18 mouse cellular contexts compared by ENCODE assay signal in genomic region chr19:33282985-33283384, GRCm38 (mm10).
DNase-seq lines count a peak whose midpoint lies in the region; ATAC-seq and TF ChIP-seq lines count a peak whose summit lies in the region.
"Had no signal": no experiment of that assay in that cellular context is flagged by ENCODE, and none has a peak within 500 bp of the region (broad histone marks: within the 10 kb centered on the region; RNA-seq: fewer than 3 reads in every experiment).

No protein-coding gene starts in this region.

- H3K27ac ChIP-seq in heart, adult 2 months, result no peak overlapping the region
- no peak overlapping the region for H3K27ac ChIP-seq in liver, postnatal 0 days (ENCODE audit: low read depth)
- H3K27ac ChIP-seq: embryonic facial prominence, embryonic 12.5 days; heart, embryonic 15.5 days; hindbrain, embryonic 12.5 days; intestine, embryonic 15.5 days; neural tube, embryonic 12.5 days had no signal

- no peak for DNase-seq in heart, adult 2 months
- no peak for DNase-seq in heart, postnatal 10 days
- no peak for DNase-seq in liver, postnatal 0 days
- DNase-seq in liver (no peak), A20 (ENCODE audit: low read depth, low spot score) (peak; percentile 9), ZHBTc4 (ENCODE audit: low read depth, low spot score) (peak; percentile 3)
- DNase-seq in right cerebral cortex, adult 18-20 months, result no peak
- DNase-seq: adrenal gland, postnatal 25 days; cerebellum, adult 18-20 months; forebrain, postnatal 0 days; heart, adult 18-20 months; lung, adult 2 months had no signal

- no peaks in the 10 kb centered on the region for H3K27me3 ChIP-seq in heart, adult 2 months (ENCODE audit: control insufficient read depth, insufficient read depth, low read length)
- H3K27me3 ChIP-seq in liver, postnatal 0 days (ENCODE audit: insufficient read depth, low read length), result no peaks in the 10 kb centered on the region
- H3K27me3 ChIP-seq: embryonic facial prominence, embryonic 12.5 days; heart, embryonic 15.5 days; hindbrain, embryonic 12.5 days; intestine, embryonic 15.5 days; neural tube, embryonic 12.5 days had no signal

- TF ChIP-seq CTCF in heart, adult 2 months (IDR thresholded peaks at IDR 0.05), result peak; percentile 20; the same call in 1 of the 2 replicates
- TF ChIP-seq CTCF in liver, postnatal 0 days (IDR thresholded peaks at IDR 0.05; ENCODE audit: low read depth), result peak; percentile 22

- H3K36me3 ChIP-seq in heart, adult 2 months (ENCODE audit: control insufficient read depth, insufficient read depth, low read length), result no peaks in the 10 kb centered on the region
- H3K36me3 ChIP-seq in liver, postnatal 0 days (replicated peaks; ENCODE audit: insufficient read depth, low read length), result no peaks in the 10 kb centered on the region
- H3K36me3 ChIP-seq: embryonic facial prominence, embryonic 12.5 days; heart, embryonic 15.5 days; hindbrain, embryonic 12.5 days; intestine, embryonic 15.5 days; neural tube, embryonic 12.5 days had no signal

- H3K79me2 ChIP-seq in heart, adult 2 months (replicated peaks; ENCODE audit: control insufficient read depth, insufficient read depth, low read length), result no peaks in the 10 kb centered on the region

- H3K4me1 ChIP-seq in heart, adult 2 months (ENCODE audit: control insufficient read depth, insufficient read depth, low read length), result no peaks in the 10 kb centered on the region
- no peaks in the 10 kb centered on the region for H3K4me1 ChIP-seq in liver, postnatal 0 days (ENCODE audit: insufficient read depth)
- H3K4me1 ChIP-seq: embryonic facial prominence, embryonic 12.5 days; heart, embryonic 15.5 days; hindbrain, embryonic 12.5 days; intestine, embryonic 15.5 days; neural tube, embryonic 12.5 days had no signal

- H3K4me3 ChIP-seq in heart, adult 2 months, result no peak overlapping the region
- H3K4me3 ChIP-seq in liver, postnatal 0 days (ENCODE audit: low read depth, low read length), result no peak overlapping the region
- H3K4me3 ChIP-seq: embryonic facial prominence, embryonic 12.5 days; heart, embryonic 15.5 days; hindbrain, embryonic 12.5 days; intestine, embryonic 15.5 days; neural tube, embryonic 12.5 days had no signal

- intact Hi-C loops in heart, adult 2 months (cut with DNase I), result no loop called here
- intact Hi-C loops in heart, postnatal 10 days (cut with DNase I), result no loop called here

- no peak for ATAC-seq in liver, postnatal 0 days
- ATAC-seq in erythroblast, adult 5-6 weeks (replicated peaks; ENCODE audit: low FRiP score, poor library complexity, severe bottlenecking), result no peak
- ATAC-seq: forebrain, postnatal 0 days; intestine, embryonic 15.5 days had no signal

- no peak overlapping the region for H3K9ac ChIP-seq in heart, adult 2 months (ENCODE audit: low read depth, low read length)
- H3K9ac ChIP-seq in liver, postnatal 0 days (replicated peaks), result no peak overlapping the region
- H3K9ac ChIP-seq: embryonic facial prominence, embryonic 12.5 days; forebrain, postnatal 0 days; heart, embryonic 15.5 days; hindbrain, embryonic 12.5 days; intestine, embryonic 15.5 days; neural tube, embryonic 12.5 days had no signal

- no peak for TF ChIP-seq EP300 in heart, adult 2 months (IDR thresholded peaks at IDR 0.05; ENCODE audit: insufficient read depth, low read depth, low read length)
- no peak for TF ChIP-seq EP300 in liver, postnatal 0 days (IDR thresholded peaks at IDR 0.05; ENCODE audit: low read depth)

- TF ChIP-seq POLR2A in heart, adult 2 months (IDR thresholded peaks at IDR 0.05; ENCODE audit: insufficient read depth, low read depth, low read length), result no peak

- H3K9me3 ChIP-seq in liver, postnatal 0 days (ENCODE audit: low read length), result no peaks in the 10 kb centered on the region
- H3K9me3 ChIP-seq: embryonic facial prominence, embryonic 12.5 days; heart, embryonic 15.5 days; hindbrain, embryonic 12.5 days; intestine, embryonic 15.5 days; neural tube, embryonic 12.5 days had no signal

- H3K4me2 ChIP-seq in liver, postnatal 0 days (ENCODE audit: low read depth, low read length), result no peak overlapping the region
- H3K4me2 ChIP-seq: embryonic facial prominence, embryonic 12.5 days; heart, embryonic 15.5 days; hindbrain, embryonic 12.5 days; intestine, embryonic 15.5 days; neural tube, embryonic 12.5 days had no signal

- 51% methylated on average over 3 of the region's 3 CpGs for WGBS in heart, adult 2 months
- 49% methylated on average over 3 of the region's 3 CpGs for WGBS in liver, postnatal 0 days (ENCODE audit: insufficient replicate concordance)

Comparison
In these comparisons a context has a peak if more than half of its experiments do, and no peak if none do; other contexts are left out.
1. DNase-seq: peak in A20 (single experiment) and ZHBTc4 (single experiment); none in heart, adult 2 months (0 of 2), heart, postnatal 10 days (0 of 2), liver, postnatal 0 days (single experiment), liver (single experiment) and right cerebral cortex, adult 18-20 months (single experiment).